Mouse (Mus musculus) liver, embryonic 14.5 days (tissue): ENCODE data around the gene Tmem219. TPM values are rescaled to one million over a fixed set of nuclear protein-coding genes. Genes with fewer than 3 reads are reported as not detected.
A peak's percentile ranks its signal among the peaks of the same experiment; 100 is the strongest.

Source experiments
- ATAC-seq: fragments of 200-750 bp; cut with Nextera tagmentation; 2 replicates; pipeline ENCODE4 v1.8.0; 2017; ENCODE audit warnings: moderate number of reproducible peaks, mild to moderate bottlenecking, moderate library complexity; ENCODE audit not compliant: insufficient read depth
- DNase-seq, 3 experiments: peaks; one replicate each; pipeline ENCODE4 v3.0.0-alpha.2; 2012 to 2013; ENCODE audit warnings: low read depth in 3 of 3, low spot score in 3 of 3
- H3K27ac ChIP-seq: fragments of 300-500 bp; sonication (generic); 2 replicates; pipeline ENCODE4 v1.5.1; 2014; ENCODE audit warnings: moderate library complexity, mild to moderate bottlenecking, control low read depth, inconsistent platforms
- H3K27me3 ChIP-seq: fragments of 300-500 bp; sonication (generic); 2 replicates; pipeline ENCODE4 v1.6.1; 2014; ENCODE audit warnings: mild to moderate bottlenecking, low read length, moderate library complexity; ENCODE audit not compliant: control insufficient read depth, insufficient read depth
- H3K36me3 ChIP-seq: fragments of 300-500 bp; sonication (generic); replicated peaks from 2 replicates; pipeline ENCODE4 v1.6.1; 2014; ENCODE audit warnings: low read depth; ENCODE audit not compliant: control insufficient read depth, insufficient read depth
- H3K4me1 ChIP-seq, 2 experiments: fragments of 200-500 bp in 1 of 2; fragments of 300-500 bp in 1 of 2; sonication (generic) in 1 of 2; replicated peaks; 2 replicates each; pipeline ENCODE4 v1.6.1; 2012 to 2014; ENCODE audit warnings: antibody characterized with exemption in 1 of 2, inconsistent platforms in 1 of 2, low read length in 1 of 2; ENCODE audit not compliant: control insufficient read depth in 2 of 2, insufficient read depth in 2 of 2
- H3K4me2 ChIP-seq: fragments of 300-500 bp; sonication (generic); 2 replicates; pipeline ENCODE4 v1.6.1; 2014; ENCODE audit warnings: low read depth, mild to moderate bottlenecking, control low read depth, moderate library complexity
- H3K4me3 ChIP-seq, 2 experiments: fragments of 200-500 bp in 1 of 2; fragments of 300-500 bp in 1 of 2; sonication (generic) in 1 of 2; 2 replicates each; pipeline ENCODE4 v1.5.1; 2012 to 2014; ENCODE audit warnings: low read depth in 2 of 2, low read length in 2 of 2, mild to moderate bottlenecking in 2 of 2, control low read depth in 1 of 2, inconsistent platforms in 1 of 2, moderate library complexity in 1 of 2; ENCODE audit not compliant: insufficient read depth in 1 of 2
- H3K9ac ChIP-seq: fragments of 300-500 bp; sonication (generic); replicated peaks from 2 replicates; pipeline ENCODE4 v1.6.1; 2014; ENCODE audit warnings: mild to moderate bottlenecking, control low read depth, moderate library complexity
- H3K9me3 ChIP-seq: fragments of 300-500 bp; sonication (generic); 2 replicates; pipeline ENCODE4 v1.6.1; 2016; ENCODE audit warnings: low read length, mixed read lengths; ENCODE audit not compliant: control insufficient read depth
- CTCF ChIP-seq: IDR thresholded peaks from 2 replicates; pipeline ENCODE4 v1.5.1; 2016; ENCODE audit warnings: antibody characterized with exemption, low read depth, control low read depth
- EP300 ChIP-seq: IDR thresholded peaks from 2 replicates; pipeline ENCODE4 v1.6.1; 2016; ENCODE audit warnings: antibody characterized with exemption, low read depth
- WGBS: fragments of 180-500 bp; shearing (Covaris S2); extraction: QIAGEN DNeasy Blood & Tissue Kit; methylation state at CpG from one replicate; pipeline ENCODE4 v1.1.7; 2014; ENCODE audit not compliant: insufficient replicate concordance; 5-methylcytosine and 5-hydroxymethylcytosine counted together
- polyA plus RNA-seq, 2 experiments: library from polyadenylated mRNA; depleted of rRNA in 1 of 2; stranded (reverse) in 1 of 2; unstranded in 1 of 2; fragments of >200 nt; fragmentation: Nextera tagmentation in 1 of 2; extraction: Ambion mirVana in 1 of 2; gene quantifications; 2 replicates each; pipeline versions ENCODE4 v1.2.1 to v1.2.3; 2012 to 2014

The Tmem219 gene
- polyA plus RNA-seq, 2 experiments = 10.8 to 17.1 TPM

- TF ChIP-seq EP300 (no peak), CTCF (no peak)
- Histone ChIP-seq H3K4me1 (peaks cover 17 to 29% of the 10 kb centered on the region in 2 experiments), H3K9me3 (no peaks in the 10 kb centered on the region), H3K4me3 (no peak overlapping the region), H3K36me3 (peaks cover 40% of the 10 kb centered on the region), H3K27me3 (no peaks in the 10 kb centered on the region), H3K9ac (no peak overlapping the region), H3K27ac (no peak overlapping the region), H3K4me2 (peak overlapping the region; percentile 16; the same call in 1 of the 2 replicates)
- 36% methylated on average over 6 of the region's 6 CpGs for WGBS
- ATAC-seq = no peak
- DNase-seq = no peak
Measured at GRCm38 (mm10) chr7:126881040-126881439, 41.7 kb downstream of the Tmem219 start.

- no peak for DNase-seq
- no peak for ATAC-seq
- H3K36me3 ChIP-seq = peaks cover 78% of the 10 kb centered on the region
- no peak for TF ChIP-seq EP300
- no peak for TF ChIP-seq CTCF
- H3K9me3 ChIP-seq = no peaks in the 10 kb centered on the region
- H3K4me2 ChIP-seq = no peak overlapping the region
- peaks cover 3 to 8% of the 10 kb centered on the region in 2 experiments; a peak in 2 of 4 replicates for H3K4me1 ChIP-seq
- no peak overlapping the region for H3K4me3 ChIP-seq
- no peaks in the 10 kb centered on the region for H3K27me3 ChIP-seq
- no peak overlapping the region for H3K27ac ChIP-seq
- 84% methylated on average over 1 of the region's 1 CpGs for WGBS
- no peak overlapping the region for H3K9ac ChIP-seq
Measured at GRCm38 (mm10) chr7:126877239-126877638, 45.5 kb downstream of the Tmem219 start.

GRCm38 (mm10) chr7:126870520-126870891 lies 52.2 kb downstream of the Tmem219 start:
- no peaks in the 10 kb centered on the region for H3K9me3 ChIP-seq
- DNase-seq = no peak
- H3K4me3 ChIP-seq = no peak overlapping the region
- no peaks in the 10 kb centered on the region for H3K27me3 ChIP-seq
- H3K4me1 ChIP-seq = no peaks in the 10 kb centered on the region
- no peak overlapping the region for H3K4me2 ChIP-seq
- 97% methylated on average over 2 of the region's 2 CpGs for WGBS
- H3K27ac ChIP-seq = no peak overlapping the region
- no peak for TF ChIP-seq CTCF
- no peak for TF ChIP-seq EP300
- H3K36me3 ChIP-seq = peaks cover 65% of the 10 kb centered on the region
- no peak for ATAC-seq
- H3K9ac ChIP-seq = no peak overlapping the region

GRCm38 (mm10) chr7:126869780-126870519 lies 52.8 kb downstream of the Tmem219 start:
- Histone ChIP-seq H3K27ac (no peak overlapping the region), H3K4me2 (no peak overlapping the region), H3K9ac (no peak overlapping the region), H3K4me1 (no peaks in the 10 kb centered on the region), H3K9me3 (no peaks in the 10 kb centered on the region), H3K36me3 (peaks cover 63% of the 10 kb centered on the region), H3K27me3 (no peaks in the 10 kb centered on the region), H3K4me3 (no peak overlapping the region)
- ATAC-seq = no peak
- TF ChIP-seq CTCF (no peak), EP300 (no peak)
- 84% methylated on average over 23 of the region's 23 CpGs for WGBS
- no peak for DNase-seq

GRCm38 (mm10) chr7:126868003-126868402 lies 54.7 kb downstream of the Tmem219 start:
- Histone ChIP-seq H3K27me3 (no peaks in the 10 kb centered on the region), H3K27ac (no peak overlapping the region), H3K36me3 (peaks cover 54% of the 10 kb centered on the region), H3K4me2 (no peak overlapping the region), H3K4me1 (peaks cover 7% of the 10 kb centered on the region in 2 experiments), H3K9ac (no peak overlapping the region), H3K9me3 (no peaks in the 10 kb centered on the region), H3K4me3 (no peak overlapping the region)
- WGBS = 73% methylated on average over 12 of the region's 12 CpGs
- ATAC-seq (no peak), DNase-seq (no peak)
- no peak for TF ChIP-seq CTCF
- TF ChIP-seq EP300 = no peak
